Mouse (Mus musculus): ENCODE measurements at regions not wholly inside any gene's neighbourhood (a gene's known extent, or its start where the extent isn't known, plus 50 kb on each side); places are given as distances from the start of the nearest gene placed in this dataset.

GRCm38 (mm10) chr2:171514876-171515275 lies 528.4 kb downstream of the Cbln4 start:
- H3K9me3 ChIP-seq = no peaks in the 10 kb centered on the region

GRCm38 (mm10) chr2:171496620-171497019 lies 546.6 kb downstream of the Cbln4 start:
- Histone ChIP-seq H3K27ac (no peak overlapping the region), H3K9me3 (no peaks in the 10 kb centered on the region), H3K9ac (no peak overlapping the region), H3K4me2 (no peak overlapping the region), H3K4me3 (replicated peaks) (no peak overlapping the region), H3K4me1 (no peaks in the 10 kb centered on the region), H3K36me3 (no peaks in the 10 kb centered on the region), H3K27me3 (replicated peaks) (no peaks in the 10 kb centered on the region)
- ATAC-seq (ENCODE audit: insufficient read depth, low FRiP score, low read depth) = no peak
- WGBS = 77% methylated on average over 4 of the region's 4 CpGs

More at GRCm38 (mm10) chr2:171514876-171515275, 528.4 kb downstream of the Cbln4 start:
- Histone ChIP-seq H3K4me3 (replicated peaks) (no peak overlapping the region), H3K36me3 (no peaks in the 10 kb centered on the region), H3K4me2 (no peak overlapping the region), H3K4me1 (no peaks in the 10 kb centered on the region), H3K27ac (no peak overlapping the region), H3K9ac (no peak overlapping the region), H3K27me3 (replicated peaks) (no peaks in the 10 kb centered on the region)
- WGBS = 82% methylated on average over 5 of the region's 5 CpGs
- ATAC-seq (ENCODE audit: insufficient read depth, low FRiP score, low read depth) = no peak

- H3K4me3 ChIP-seq (replicated peaks) = no peak overlapping the region
- no peaks in the 10 kb centered on the region for H3K36me3 ChIP-seq
- H3K9ac ChIP-seq = no peak overlapping the region
- WGBS = 35% methylated on average over 12 of the region's 12 CpGs
- no peak for ATAC-seq (ENCODE audit: insufficient read depth, low FRiP score, low read depth)
- H3K27ac ChIP-seq = no peak overlapping the region
- H3K4me2 ChIP-seq = no peak overlapping the region
- H3K4me1 ChIP-seq = no peaks in the 10 kb centered on the region
- no peaks in the 10 kb centered on the region for H3K27me3 ChIP-seq (replicated peaks)
- no peaks in the 10 kb centered on the region for H3K9me3 ChIP-seq
These were observed 549.5 kb downstream of the Cbln4 start for GRCm38 (mm10) chr2:171493741-171494140.

- Histone ChIP-seq H3K27ac (no peak overlapping the region), H3K4me2 (no peak overlapping the region), H3K4me3 (replicated peaks) (no peak overlapping the region), H3K27me3 (replicated peaks) (no peaks in the 10 kb centered on the region), H3K9me3 (no peaks in the 10 kb centered on the region), H3K9ac (no peak overlapping the region), H3K4me1 (no peaks in the 10 kb centered on the region), H3K36me3 (no peaks in the 10 kb centered on the region)
- 37% methylated on average over 2 of the region's 2 CpGs for WGBS
- no peak for ATAC-seq (ENCODE audit: insufficient read depth, low FRiP score, low read depth)
These were observed 556.0 kb downstream of the Cbln4 start for GRCm38 (mm10) chr2:171487284-171487683.

- Histone ChIP-seq H3K4me3 (replicated peaks) (no peak overlapping the region), H3K27me3 (replicated peaks) (no peaks in the 10 kb centered on the region), H3K4me2 (no peak overlapping the region), H3K27ac (no peak overlapping the region), H3K9me3 (no peaks in the 10 kb centered on the region), H3K4me1 (no peaks in the 10 kb centered on the region), H3K9ac (no peak overlapping the region), H3K36me3 (no peaks in the 10 kb centered on the region)
- WGBS = 55% methylated on average over 9 of the region's 9 CpGs
- no peak for ATAC-seq (ENCODE audit: insufficient read depth, low FRiP score, low read depth)
These were observed 590.0 kb downstream of the Cbln4 start for GRCm38 (mm10) chr2:171453241-171453640.

GRCm38 (mm10) chr2:171406057-171406456 lies 637.2 kb downstream of the Cbln4 start:
- H3K9ac ChIP-seq = no peak overlapping the region
- H3K4me1 ChIP-seq = no peaks in the 10 kb centered on the region
- H3K27me3 ChIP-seq (replicated peaks) = no peaks in the 10 kb centered on the region
- H3K9me3 ChIP-seq = no peaks in the 10 kb centered on the region
- H3K27ac ChIP-seq = no peak overlapping the region
- H3K4me3 ChIP-seq (replicated peaks) = no peak overlapping the region
- 54% methylated on average over 2 of the region's 2 CpGs for WGBS
- H3K36me3 ChIP-seq = no peaks in the 10 kb centered on the region
- H3K4me2 ChIP-seq = no peak overlapping the region
- ATAC-seq (ENCODE audit: insufficient read depth, low FRiP score, low read depth) = no peak

GRCm38 (mm10) chr2:171388936-171389335 lies 654.3 kb downstream of the Cbln4 start:
- no peak overlapping the region for H3K9ac ChIP-seq
- WGBS = 56% methylated on average over 1 of the region's 1 CpGs
- no peak overlapping the region for H3K4me2 ChIP-seq
- H3K27ac ChIP-seq = no peak overlapping the region
- no peak for ATAC-seq (ENCODE audit: insufficient read depth, low FRiP score, low read depth)
- H3K27me3 ChIP-seq (replicated peaks) = no peaks in the 10 kb centered on the region
- H3K36me3 ChIP-seq = no peaks in the 10 kb centered on the region
- no peaks in the 10 kb centered on the region for H3K9me3 ChIP-seq
- no peak overlapping the region for H3K4me3 ChIP-seq (replicated peaks)
- H3K4me1 ChIP-seq = no peaks in the 10 kb centered on the region

GRCm38 (mm10) chr2:171373457-171373856 lies 641.9 kb downstream of the Dok5 start:
- Histone ChIP-seq H3K4me2 (no peak overlapping the region), H3K4me1 (no peaks in the 10 kb centered on the region), H3K27me3 (replicated peaks) (no peaks in the 10 kb centered on the region), H3K9ac (no peak overlapping the region), H3K27ac (no peak overlapping the region), H3K4me3 (replicated peaks) (no peak overlapping the region), H3K36me3 (no peaks in the 10 kb centered on the region), H3K9me3 (no peaks in the 10 kb centered on the region)
- no peak for ATAC-seq (ENCODE audit: insufficient read depth, low FRiP score, low read depth)
- 51% methylated on average over 1 of the region's 1 CpGs for WGBS

GRCm38 (mm10) chr2:171373016-171373415 lies 641.4 kb downstream of the Dok5 start:
- Histone ChIP-seq H3K27me3 (replicated peaks) (no peaks in the 10 kb centered on the region), H3K36me3 (no peaks in the 10 kb centered on the region), H3K27ac (no peak overlapping the region), H3K4me3 (replicated peaks) (no peak overlapping the region), H3K9ac (no peak overlapping the region), H3K9me3 (no peaks in the 10 kb centered on the region), H3K4me1 (no peaks in the 10 kb centered on the region), H3K4me2 (no peak overlapping the region)
- 77% methylated on average over 7 of the region's 7 CpGs for WGBS
- ATAC-seq (ENCODE audit: insufficient read depth, low FRiP score, low read depth) = no peak

GRCm38 (mm10) chr2:171371751-171372150 lies 640.1 kb downstream of the Dok5 start:
- Histone ChIP-seq H3K4me3 (replicated peaks) (no peak overlapping the region), H3K27me3 (replicated peaks) (no peaks in the 10 kb centered on the region), H3K36me3 (no peaks in the 10 kb centered on the region), H3K9ac (no peak overlapping the region), H3K4me2 (no peak overlapping the region), H3K9me3 (no peaks in the 10 kb centered on the region), H3K27ac (no peak overlapping the region), H3K4me1 (no peaks in the 10 kb centered on the region)
- ATAC-seq (ENCODE audit: insufficient read depth, low FRiP score, low read depth) = no peak
- WGBS = 23% methylated on average over 5 of the region's 5 CpGs

GRCm38 (mm10) chr2:171365553-171365952 lies 633.9 kb downstream of the Dok5 start:
- no peak for ATAC-seq (ENCODE audit: insufficient read depth, low FRiP score, low read depth)
- Histone ChIP-seq H3K4me3 (replicated peaks) (no peak overlapping the region), H3K4me1 (no peaks in the 10 kb centered on the region), H3K27me3 (replicated peaks) (no peaks in the 10 kb centered on the region), H3K9me3 (no peaks in the 10 kb centered on the region), H3K27ac (no peak overlapping the region), H3K36me3 (no peaks in the 10 kb centered on the region), H3K9ac (no peak overlapping the region), H3K4me2 (peak overlapping the region; percentile 36; the same call in 1 of the 2 replicates)
- 34% methylated on average over 8 of the region's 8 CpGs for WGBS

- no peaks in the 10 kb centered on the region for H3K4me1 ChIP-seq
- no peaks in the 10 kb centered on the region for H3K36me3 ChIP-seq
- no peak overlapping the region for H3K4me3 ChIP-seq (replicated peaks)
- no peaks in the 10 kb centered on the region for H3K9me3 ChIP-seq
- H3K27ac ChIP-seq = no peak overlapping the region
- WGBS = 78% methylated on average over 3 of the region's 3 CpGs
- H3K4me2 ChIP-seq = no peak overlapping the region
- ATAC-seq (ENCODE audit: insufficient read depth, low FRiP score, low read depth) = no peak
- no peak overlapping the region for H3K9ac ChIP-seq
- H3K27me3 ChIP-seq (replicated peaks) = no peaks in the 10 kb centered on the region
These were observed 633.0 kb downstream of the Dok5 start for GRCm38 (mm10) chr2:171364621-171365020.

- ATAC-seq (ENCODE audit: insufficient read depth, low FRiP score, low read depth) = no peak
- Histone ChIP-seq H3K9ac (no peak overlapping the region), H3K27me3 (replicated peaks) (no peaks in the 10 kb centered on the region), H3K4me3 (replicated peaks) (no peak overlapping the region), H3K36me3 (no peaks in the 10 kb centered on the region), H3K4me2 (no peak overlapping the region), H3K27ac (no peak overlapping the region), H3K4me1 (no peaks in the 10 kb centered on the region), H3K9me3 (no peaks in the 10 kb centered on the region)
- WGBS = 84% methylated on average over 3 of the region's 3 CpGs
These were observed 631.8 kb downstream of the Dok5 start for GRCm38 (mm10) chr2:171363381-171363780.

Data from stomach, embryonic 15.5 days (tissue).